Mouse (Mus musculus) heart, adult 8-10 months (tissue): ENCODE data around the gene Mpped2. TPM values are rescaled to one million over a fixed set of nuclear protein-coding genes. Genes with fewer than 3 reads are reported as not detected.

Source experiments
- DNase-seq: peaks from one replicate; pipeline ENCODE4 v3.0.0; 2022; ENCODE audit warnings: low spot score
- total RNA-seq, 4 experiments: library from RNA; stranded (reverse); gene quantifications; 2 replicates each; pipeline ENCODE4 v1.2.4; 2022

Gene Mpped2
- total RNA-seq, 4 experiments from 2014 or later, result 15.4 to 23.0 (median 21.3) TPM

GRCm38 (mm10) chr2:106855623-106856350, 162.7 kb downstream of the Mpped2 start:
- DNase-seq, result no peak

GRCm38 (mm10) chr2:106856361-106856961, 163.4 kb downstream of the Mpped2 start:
- DNase-seq, result no peak

- DNase-seq, result no peak
Measured at GRCm38 (mm10) chr2:106857258-106857657, 164.2 kb downstream of the Mpped2 start.

GRCm38 (mm10) chr2:106857711-106858110, 164.6 kb downstream of the Mpped2 start:
- DNase-seq, result no peak

GRCm38 (mm10) chr2:106860856-106861679, 168.0 kb downstream of the Mpped2 start:
- no peak for DNase-seq

- peak; percentile 13 for DNase-seq
Measured at GRCm38 (mm10) chr2:106863050-106863653, 170.1 kb downstream of the Mpped2 start.

- no peak for DNase-seq
Measured at GRCm38 (mm10) chr2:106865148-106865786, 172.2 kb downstream of the Mpped2 start.

GRCm38 (mm10) chr2:106866303-106866702, 173.2 kb downstream of the Mpped2 start:
- DNase-seq, result no peak

- no peak for DNase-seq
Measured at GRCm38 (mm10) chr2:106870886-106871285, 177.8 kb downstream of the Mpped2 start.

GRCm38 (mm10) chr2:106873166-106873565, 180.1 kb downstream of the Mpped2 start:
- no peak for DNase-seq

GRCm38 (mm10) chr2:106883390-106883789, 190.3 kb downstream of the Mpped2 start:
- no peak for DNase-seq

GRCm38 (mm10) chr2:106888174-106888573, 195.1 kb downstream of the Mpped2 start:
- peak; percentile 28 for DNase-seq

- peak; percentile 71 for DNase-seq
Measured at GRCm38 (mm10) chr2:106889297-106890000, 196.4 kb downstream of the Mpped2 start.

GRCm38 (mm10) chr2:106893376-106893775, 200.3 kb downstream of the Mpped2 start:
- no peak for DNase-seq

- no peak for DNase-seq
Measured at GRCm38 (mm10) chr2:106895326-106896023, 202.4 kb downstream of the Mpped2 start.

- DNase-seq, result no peak
Measured at GRCm38 (mm10) chr2:106896024-106896384, 202.9 kb downstream of the Mpped2 start.

GRCm38 (mm10) chr2:106911951-106912480, 218.9 kb downstream of the Mpped2 start:
- no peak for DNase-seq
